7 mouse cellular contexts compared by ENCODE assay signal in the genomic region with DNA sequence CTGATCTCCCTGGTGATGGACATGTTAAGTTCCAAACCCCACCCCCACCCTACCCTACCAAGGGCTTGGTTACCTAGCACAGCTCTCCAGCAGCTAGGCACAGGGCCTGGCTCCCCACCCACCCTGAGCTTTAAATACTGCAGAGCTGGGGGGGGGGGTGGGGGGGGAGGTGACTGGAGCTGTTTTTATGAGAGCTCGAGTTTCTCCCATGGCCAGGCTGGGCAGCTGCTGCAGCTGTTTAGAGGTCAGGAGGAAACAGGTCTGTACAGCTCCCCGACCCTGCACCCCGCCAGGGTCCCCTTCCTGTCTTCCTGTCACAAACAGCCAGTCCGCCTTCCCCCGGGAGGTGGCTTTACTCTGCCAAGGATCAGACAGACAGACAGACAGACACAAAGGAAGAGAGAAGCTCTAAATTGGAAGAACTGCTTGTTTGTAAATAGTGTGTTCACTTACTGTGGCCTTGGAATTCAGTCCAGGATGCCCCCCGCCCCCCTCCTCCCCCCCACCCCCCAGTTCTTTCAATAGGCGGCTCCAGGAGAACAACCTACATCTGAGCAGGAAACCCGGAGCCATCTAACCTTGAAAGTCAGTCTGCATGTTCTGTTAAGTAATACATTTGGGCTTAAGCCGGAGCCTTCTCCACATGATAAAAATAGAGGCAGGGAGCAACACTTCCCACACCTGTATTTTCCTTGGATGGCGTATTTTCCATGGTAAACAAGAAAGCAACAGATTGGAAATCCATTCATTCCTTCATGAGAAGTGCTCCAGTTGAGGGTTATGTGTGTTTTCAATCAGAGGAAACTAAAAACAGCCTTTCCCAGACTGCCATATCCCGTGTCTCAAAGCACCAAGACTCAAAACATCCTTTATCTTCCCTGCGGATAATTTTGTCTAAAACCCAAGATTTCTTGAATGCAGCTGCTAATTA.
DNase-seq lines count a peak whose midpoint lies in the region; ATAC-seq and TF ChIP-seq lines count a peak whose summit lies in the region.

No protein-coding gene starts in this region.

- H3K4me2 ChIP-seq in limb, embryonic 14.5 days (replicated peaks; ENCODE audit: low read depth, low read length, severe bottlenecking) = peak overlapping the region; percentile 26; the same call in 1 of the 2 replicates

- H3K9me3 ChIP-seq in limb, embryonic 14.5 days (ENCODE audit: control insufficient read depth, low read length) = no peaks in the 10 kb centered on the region

- peak; percentile 83 for ATAC-seq in limb, embryonic 14.5 days (ENCODE audit: low FRiP score, low read depth)

- no peak for TF ChIP-seq CTCF in heart, adult 2 months (IDR thresholded peaks at IDR 0.05)
- TF ChIP-seq CTCF in layer of hippocampus, adult 2 months (conservative IDR thresholded peaks at IDR 0.05) = no peak

- no peak for TF ChIP-seq EP300 in heart, adult 2 months (IDR thresholded peaks at IDR 0.05; ENCODE audit: insufficient read depth, low read depth, low read length)

- peaks cover 12% of the 10 kb centered on the region for H3K4me1 ChIP-seq in heart, adult 2 months (ENCODE audit: control insufficient read depth, insufficient read depth, low read length)
- H3K4me1 ChIP-seq in limb, embryonic 14.5 days (ENCODE audit: control insufficient read depth, insufficient read depth, low read length) = peaks cover 40% of the 10 kb centered on the region

- no peaks in the 10 kb centered on the region for H3K27me3 ChIP-seq in heart, adult 2 months (ENCODE audit: control insufficient read depth, insufficient read depth, low read length)
- H3K27me3 ChIP-seq in limb, embryonic 14.5 days (ENCODE audit: control insufficient read depth, insufficient read depth, low read length) = no peaks in the 10 kb centered on the region

- H3K27ac ChIP-seq in heart, adult 2 months = peak overlapping the region; percentile 71
- 0 out of 2 replicates have a peak overlapping the region, but pooled peaks have one; percentile 43 for H3K27ac ChIP-seq in limb, embryonic 14.5 days (replicated peaks; ENCODE audit: low read depth, low read length)
- H3K27ac ChIP-seq in layer of hippocampus, adult 2 months = no peak overlapping the region

- no peak overlapping the region for H3K4me3 ChIP-seq in heart, adult 2 months
- no peak overlapping the region for H3K4me3 ChIP-seq in limb, embryonic 14.5 days (replicated peaks; ENCODE audit: low read length)
- no peak overlapping the region for H3K4me3 ChIP-seq in layer of hippocampus, adult 2 months

- DNase-seq in ovary, postnatal 36 days (ENCODE audit: low spot score) = peak; percentile 34
- no peak for DNase-seq in ovary, postnatal 14 days (ENCODE audit: low spot score)
- peak; percentile 55 to 60 for DNase-seq in heart, adult 2 months
- DNase-seq in limb, embryonic 14.5 days (ENCODE audit: low spot score) = peak; percentile 64
- DNase-seq in layer of hippocampus, adult 2 months (ENCODE audit: low spot score in 2 of 2) = no peak
- no peak for DNase-seq in urinary bladder, adult 2 months (ENCODE audit: low spot score)
- no peak for DNase-seq in frontal cortex, postnatal 10 days (ENCODE audit: low spot score in 2 of 2)

- intact Hi-C loops in heart, adult 2 months (cut with DNase I) = loop anchor here (1.0 kb wide), 1 partner anchor 50 kb away; no protein-coding TSS in a partner anchor

- 16% methylated on average over 12 of the region's 12 CpGs for WGBS in heart, adult 2 months
- 8% methylated on average over 12 of the region's 12 CpGs for WGBS in limb, embryonic 14.5 days

- no peak for TF ChIP-seq POLR2A in heart, adult 2 months (IDR thresholded peaks at IDR 0.05; ENCODE audit: insufficient read depth, low read depth, low read length)
- no peak for TF ChIP-seq POLR2A in limb, embryonic 14.5 days (IDR thresholded peaks at IDR 0.05; ENCODE audit: borderline replicate concordance, extremely low read depth, insufficient read depth, insufficient read length)

- peak overlapping the region; percentile 65 for H3K9ac ChIP-seq in heart, adult 2 months (ENCODE audit: low read depth, low read length)
- H3K9ac ChIP-seq in limb, embryonic 14.5 days (ENCODE audit: low read depth, low read length, severe bottlenecking) = no peak overlapping the region

- no peaks in the 10 kb centered on the region for H3K36me3 ChIP-seq in heart, adult 2 months (ENCODE audit: control insufficient read depth, insufficient read depth, low read length)
- H3K36me3 ChIP-seq in limb, embryonic 14.5 days (ENCODE audit: control insufficient read depth, insufficient read depth, low read length) = no peaks in the 10 kb centered on the region

- H3K79me2 ChIP-seq in heart, adult 2 months (replicated peaks; ENCODE audit: control insufficient read depth, insufficient read depth, low read length) = no peaks in the 10 kb centered on the region

Comparison
In these comparisons a context has a peak if more than half of its experiments do, and no peak if none do; other contexts are left out.
1. DNase-seq: peak in ovary, postnatal 36 days (single experiment), heart, adult 2 months (2 of 2) and limb, embryonic 14.5 days (single experiment); none in ovary, postnatal 14 days (single experiment), layer of hippocampus, adult 2 months (0 of 2), urinary bladder, adult 2 months (single experiment) and frontal cortex, postnatal 10 days (0 of 2).